Mouse (Mus musculus) C2C12 (cell line): ENCODE measurements around the gene Csmd2.

ENCODE experiments used
- CEBPB ChIP-seq: IDR thresholded peaks from one replicate; pipeline ENCODE4 v1.6.1; 2011; ENCODE audit warnings: low read depth, mild to moderate bottlenecking, control low read depth, moderate library complexity
- CTCF ChIP-seq: IDR thresholded peaks from one replicate; pipeline ENCODE4 v1.5.1; 2011; ENCODE audit not compliant: control insufficient read depth, insufficient read depth, insufficient read length
- FOSL1 ChIP-seq: IDR thresholded peaks from one replicate; pipeline ENCODE4 v1.8.0; 2011; ENCODE audit warnings: mild to moderate bottlenecking, low read length; ENCODE audit not compliant: poor library complexity, insufficient read depth, severe bottlenecking
- MAX ChIP-seq: IDR thresholded peaks from one replicate; pipeline ENCODE4 v1.6.1; 2011; ENCODE audit warnings: mild to moderate bottlenecking, control low read depth
- MYOD1 ChIP-seq: IDR thresholded peaks from one replicate; pipeline ENCODE4 v1.6.1; 2011; ENCODE audit warnings: low read depth; ENCODE audit not compliant: control insufficient read depth, insufficient read length
- MYOG ChIP-seq: IDR thresholded peaks from one replicate; pipeline ENCODE4 v1.6.1; 2011; ENCODE audit not compliant: control insufficient read depth, insufficient read length; ENCODE audit errors: extremely low read depth

DNA sequence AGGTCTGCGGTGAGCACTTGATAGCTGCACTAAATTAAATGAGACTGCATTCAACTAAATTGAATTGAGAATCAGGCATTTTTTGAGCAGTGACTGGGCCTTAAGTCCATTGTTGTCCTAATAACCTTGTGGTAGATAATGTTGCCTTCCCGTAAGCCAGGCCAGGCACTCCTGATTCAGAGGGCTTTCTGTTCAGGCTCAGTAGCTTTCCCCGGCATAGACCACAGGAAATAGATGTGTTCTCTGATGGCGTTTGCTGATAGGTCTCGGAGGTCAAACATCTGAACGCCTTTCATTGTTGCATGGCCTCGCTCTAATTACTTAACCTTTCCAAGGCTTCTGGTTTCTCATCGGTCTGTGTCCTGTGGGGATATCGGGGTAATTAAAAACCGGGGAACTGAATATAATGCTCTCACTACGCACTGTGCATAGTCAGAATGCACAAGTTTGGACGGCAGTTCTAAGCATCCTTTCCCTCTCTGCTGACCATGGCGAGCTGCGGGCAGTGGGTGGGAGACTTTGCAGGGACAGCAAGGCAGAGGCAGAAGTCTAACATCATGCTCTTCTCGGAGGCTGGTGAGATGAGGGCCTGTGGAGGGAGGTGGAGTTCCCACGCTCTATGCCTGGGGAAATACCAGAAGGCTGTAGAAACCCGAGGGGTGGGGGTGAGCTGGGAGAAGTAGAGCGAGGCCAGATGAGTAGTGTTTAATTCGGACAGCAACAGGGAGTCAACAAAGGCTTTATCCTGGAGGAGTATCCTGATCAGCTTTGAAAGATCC lies 253.6 kb downstream of the Csmd2 start:
- TF ChIP-seq CTCF (no peak), FOSL1 (no peak), MAX (no peak), MYOG (no peak), CEBPB (no peak), MYOD1 (no peak)
